Mouse (Mus musculus) T-helper 2 cell (primary cell): Measurements from ENCODE around the gene Antxrl.

ENCODE experiments used
- in situ Hi-C: fragments of 300-600 bp; cut with MboI, MseI; formaldehyde crosslinking; loops from one replicate; pipeline ENCODE4 v1.15.1; 2025; ENCODE audit warnings: high pct_unique_total_duplicates

Antxrl gene

DNA sequence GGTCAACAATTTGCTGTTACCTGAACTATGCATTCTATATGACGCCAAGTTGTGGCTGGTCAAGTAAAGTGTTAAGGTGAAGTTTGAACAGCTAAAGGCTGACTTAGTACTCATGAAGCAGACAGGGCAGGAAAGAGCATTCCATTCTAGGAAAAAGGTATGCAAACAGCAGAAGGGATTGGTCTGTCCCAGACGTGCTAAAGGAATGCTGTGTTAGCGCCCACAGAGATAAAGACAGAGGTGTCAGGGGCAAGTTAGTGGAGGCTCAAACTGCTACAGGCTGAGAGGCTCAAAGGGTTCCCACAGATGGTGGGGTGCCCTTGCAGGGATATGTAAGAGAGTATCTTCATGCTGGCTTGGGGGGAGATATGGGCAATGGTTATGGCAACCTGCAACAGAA lies 51.3 kb downstream of the Antxrl start:
- in situ Hi-C loops: no loop called here

DNA sequence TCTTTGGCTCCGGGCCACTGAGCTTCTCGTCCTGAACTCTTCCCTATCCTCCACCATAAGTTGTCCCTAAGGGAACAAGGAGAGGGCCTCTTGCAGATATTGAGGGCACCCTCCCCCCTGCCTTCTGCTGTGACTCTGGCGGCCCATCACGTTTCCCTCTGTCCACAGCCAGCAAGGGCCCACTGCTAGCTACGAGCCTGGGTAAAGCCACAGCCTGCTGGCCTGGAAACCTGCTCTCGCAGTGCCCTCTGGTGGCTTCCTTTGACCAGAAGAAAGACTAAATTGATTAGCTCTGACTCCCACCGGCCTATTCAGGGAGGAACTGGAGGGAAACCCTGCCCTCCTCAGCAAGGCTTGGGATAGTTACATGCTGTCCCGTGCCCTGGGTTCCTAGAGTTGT lies 52.4 kb downstream of the Antxrl start:
- in situ Hi-C loops: no loop called here

DNA sequence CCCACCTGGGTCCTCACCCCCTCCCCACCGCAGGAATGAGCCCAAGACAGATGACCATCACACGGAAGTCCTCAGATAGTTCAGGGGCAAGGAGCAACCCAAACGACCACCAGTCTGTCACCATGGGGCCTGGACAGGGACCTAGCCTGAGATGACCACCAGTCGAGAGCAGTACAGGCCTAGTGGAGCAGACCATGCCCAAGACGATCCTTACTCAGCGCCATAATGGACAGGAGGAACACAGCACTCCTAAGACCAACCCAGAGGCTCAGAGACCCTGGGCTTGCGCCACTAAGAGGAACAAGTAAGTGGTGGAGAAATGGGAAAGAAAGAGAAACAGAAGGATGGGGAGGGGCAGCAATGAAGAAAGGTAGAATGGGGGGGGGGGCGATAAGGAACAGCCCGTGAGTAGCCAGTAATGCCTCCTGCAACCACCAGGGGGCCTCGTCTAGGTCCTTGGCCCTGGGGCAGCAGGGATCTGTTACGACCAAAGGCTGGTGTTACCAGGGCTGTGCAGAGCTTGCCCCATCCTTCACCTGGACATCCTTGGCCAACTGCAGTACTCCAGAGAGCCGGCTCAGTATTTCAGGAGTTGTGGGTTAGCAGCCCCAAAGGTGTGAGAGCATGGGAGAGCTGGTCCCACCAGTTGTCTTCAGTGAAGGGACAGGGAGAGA lies 54.0 kb downstream of the Antxrl start:
- in situ Hi-C loops: no loop called here

DNA sequence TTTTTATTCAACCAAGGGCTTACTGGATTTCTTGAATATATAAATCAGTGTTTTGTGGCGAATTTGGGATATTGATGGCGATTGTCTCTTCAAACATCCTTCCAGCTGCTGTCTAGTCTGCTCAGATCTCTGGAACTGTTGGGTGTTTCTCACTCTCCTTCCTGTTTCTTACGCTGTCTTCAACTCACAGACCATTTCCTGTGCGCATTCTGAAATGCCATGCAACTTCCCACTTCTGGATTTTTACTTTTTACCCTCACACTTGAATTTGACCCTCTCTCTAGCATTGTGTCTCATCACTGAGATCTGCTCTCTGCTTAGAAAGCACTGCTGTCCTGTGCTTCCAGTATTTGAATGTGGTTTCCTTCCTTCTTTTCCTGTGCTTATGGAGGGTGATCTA lies 55.1 kb downstream of the Antxrl start:
- in situ Hi-C loops: no loop called here

DNA sequence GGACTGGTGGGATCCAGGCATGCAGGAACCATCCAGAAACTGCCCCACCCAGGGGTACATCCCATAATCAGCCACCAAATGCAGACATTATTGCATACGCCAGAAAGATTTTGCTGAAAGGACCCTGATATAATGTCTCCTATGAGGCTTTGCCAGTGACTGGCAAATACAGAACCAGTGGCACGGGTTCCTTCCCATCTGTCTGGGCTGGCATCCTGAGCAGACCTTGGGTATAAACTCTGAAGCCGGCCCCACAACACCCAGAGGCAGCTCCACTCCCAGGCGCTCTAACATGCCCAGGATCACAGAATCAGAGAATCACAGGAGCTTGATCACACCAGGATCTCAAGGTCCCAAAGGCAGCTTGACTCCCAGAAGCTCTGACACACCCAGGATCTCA lies 61.8 kb downstream of the Antxrl start:
- in situ Hi-C loops: no loop called here

DNA sequence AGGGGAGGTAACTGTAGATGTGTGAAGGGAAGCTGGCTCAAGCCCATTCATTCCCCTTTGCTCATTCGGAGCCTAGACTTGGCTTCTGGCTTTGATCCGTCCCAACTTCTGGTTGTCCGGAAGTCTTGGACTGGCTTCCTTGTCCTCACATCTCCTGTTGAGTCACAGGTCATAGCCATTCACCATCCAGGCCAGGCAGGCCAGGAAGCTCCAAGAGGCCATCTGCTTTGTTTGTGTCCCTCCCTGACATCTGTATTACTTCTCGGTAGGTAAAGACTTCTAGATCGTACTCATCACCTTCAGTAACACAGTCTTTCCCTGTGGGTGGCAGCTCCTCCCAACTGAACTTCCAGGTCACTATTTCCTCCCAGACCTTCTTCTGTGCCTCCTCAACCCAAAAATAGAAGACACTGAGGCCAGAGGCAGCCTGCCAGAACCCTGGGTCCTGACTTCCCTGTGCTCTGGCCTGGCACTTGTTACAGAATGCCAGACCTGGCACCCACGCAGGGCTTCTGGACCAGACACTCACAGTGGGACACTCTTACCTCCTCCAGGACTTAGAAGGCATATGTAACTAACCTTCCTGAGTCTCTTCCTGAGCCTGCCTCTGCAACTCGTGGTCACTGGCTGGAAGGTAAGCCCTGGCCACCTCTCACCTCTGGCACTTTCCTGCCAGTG lies 66.7 kb downstream of the Antxrl start:
- in situ Hi-C loops: no loop called here

DNA sequence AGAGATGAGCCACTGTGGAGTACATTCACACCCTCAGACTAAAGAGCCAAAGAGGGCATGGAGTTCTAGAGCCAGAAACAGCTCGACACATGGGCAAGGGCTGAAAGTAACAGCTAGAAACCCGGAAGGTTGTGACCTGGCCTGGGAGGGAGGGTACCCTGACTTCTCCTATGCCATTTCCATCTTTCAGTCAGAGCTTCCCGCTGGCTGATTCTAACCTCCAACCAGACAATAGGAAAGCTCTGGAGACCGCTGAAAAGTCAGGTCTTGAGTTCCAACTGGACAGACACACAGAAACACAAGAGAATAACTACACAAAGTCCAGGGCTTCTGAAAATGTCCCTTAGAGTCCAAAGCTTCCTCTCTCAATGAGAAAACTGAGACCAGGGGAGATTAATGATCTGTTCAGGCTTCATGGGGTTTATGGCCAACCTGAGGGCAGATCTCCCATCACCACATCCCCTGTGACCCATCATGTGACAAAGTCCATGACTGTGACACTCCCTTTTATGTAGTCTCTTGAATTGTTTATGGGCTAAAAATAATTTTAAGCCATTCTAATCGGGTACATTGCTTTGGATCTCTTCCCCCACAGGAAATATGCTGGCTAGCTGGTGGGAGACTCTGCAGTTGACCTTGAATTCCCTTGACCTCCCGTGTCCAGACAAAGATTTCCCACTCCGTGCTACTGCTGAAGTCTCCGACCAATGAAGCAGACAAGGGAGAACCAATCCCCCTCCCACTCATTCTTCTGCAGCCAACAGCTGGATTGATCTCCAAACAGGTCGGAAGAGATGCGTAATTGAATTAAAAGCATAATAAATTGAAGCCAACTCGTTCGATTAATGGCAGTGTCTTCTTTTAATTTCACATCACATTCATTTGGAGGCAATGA lies 67.8 kb downstream of the Antxrl start:
- in situ Hi-C loops: no loop called here

DNA sequence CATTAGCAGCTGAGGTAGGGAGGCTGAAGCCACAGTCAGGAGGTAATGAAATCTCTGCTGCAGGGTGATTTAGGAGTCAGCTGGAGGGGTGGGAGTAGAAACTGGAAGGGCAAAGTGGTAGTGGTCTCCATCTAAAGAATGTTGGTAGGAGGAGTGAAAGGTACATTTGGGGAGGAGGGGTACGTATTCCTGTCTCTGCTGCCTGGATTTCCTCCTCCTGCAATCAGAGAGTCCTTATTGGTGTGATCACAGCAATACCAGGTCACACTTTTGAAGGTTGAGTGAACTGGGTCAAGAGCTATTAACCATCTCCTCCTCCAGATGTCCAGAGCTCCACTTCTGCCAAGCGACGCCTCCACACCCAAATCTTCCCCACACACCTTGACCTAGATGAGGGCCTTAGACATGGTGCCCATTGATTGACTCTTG lies 68.4 kb downstream of the Antxrl start:
- in situ Hi-C loops: no loop called here

DNA sequence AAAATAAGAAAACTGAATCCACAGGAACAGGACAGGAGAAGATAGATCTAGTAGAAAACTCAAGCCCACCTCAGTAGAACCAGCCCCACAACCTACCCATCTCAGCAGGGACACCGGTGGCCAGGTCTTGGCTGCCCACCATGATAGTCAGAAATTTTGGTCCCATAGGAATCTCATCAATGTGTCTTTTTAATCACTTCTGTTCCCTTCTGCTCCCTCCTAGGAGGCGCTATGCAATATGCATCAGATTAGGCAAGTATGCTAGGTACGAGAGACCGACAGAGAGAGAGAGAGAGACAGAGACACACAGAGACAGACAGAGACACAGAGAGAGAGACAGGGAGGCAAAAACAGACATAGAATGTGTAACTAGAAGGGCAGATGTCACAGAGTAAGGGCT lies 69.2 kb downstream of the Antxrl start:
- in situ Hi-C loops: no loop called here
